Mouse (Mus musculus) hindbrain, postnatal 0 days (tissue): ENCODE data around the gene Pde9a. TPM values are rescaled to one million over a fixed set of nuclear protein-coding genes. Genes with fewer than 3 reads are reported as not detected.

Source experiments
- ATAC-seq: fragments of 200-750 bp; cut with Nextera tagmentation; 2 replicates; pipeline ENCODE4 v1.8.0; 2017; ENCODE audit warnings: mild to moderate bottlenecking, moderate TSS enrichment, moderate library complexity
- DNase-seq: peaks from one replicate; pipeline ENCODE4 v3.0.0-alpha.2; 2015; ENCODE audit warnings: low spot score
- H3K27ac ChIP-seq: fragments of 300-500 bp; sonication (generic); 2 replicates; pipeline ENCODE4 v1.5.1; 2014; ENCODE audit warnings: mild to moderate bottlenecking
- H3K27me3 ChIP-seq: fragments of 300-500 bp; sonication (generic); 2 replicates; pipeline ENCODE4 v1.6.1; 2014; ENCODE audit warnings: low read length, mixed read lengths; ENCODE audit not compliant: insufficient read depth
- H3K36me3 ChIP-seq: fragments of 300-500 bp; sonication (generic); 2 replicates; pipeline ENCODE4 v1.6.1; 2014; ENCODE audit warnings: low read length, mixed read lengths; ENCODE audit not compliant: insufficient read depth
- H3K4me1 ChIP-seq: fragments of 300-500 bp; sonication (generic); 2 replicates; pipeline ENCODE4 v1.6.1; 2014; ENCODE audit warnings: antibody characterized with exemption, low read length, mixed read lengths; ENCODE audit not compliant: insufficient read depth
- H3K4me2 ChIP-seq: fragments of 300-500 bp; sonication (generic); 2 replicates; pipeline ENCODE4 v1.6.1; 2014; ENCODE audit warnings: low read depth, mild to moderate bottlenecking, low read length, moderate library complexity, mixed read lengths
- H3K4me3 ChIP-seq: fragments of 300-500 bp; sonication (generic); 2 replicates; pipeline ENCODE4 v1.5.1; 2014; ENCODE audit warnings: low read length
- H3K9ac ChIP-seq: fragments of 300-500 bp; sonication (generic); replicated peaks from 2 replicates; pipeline ENCODE4 v1.6.1; 2014; ENCODE audit warnings: mild to moderate bottlenecking, low read length, moderate library complexity, mixed read lengths
- H3K9me3 ChIP-seq: fragments of 300-500 bp; sonication (generic); 2 replicates; pipeline ENCODE4 v1.6.1; 2016; ENCODE audit warnings: low read length, mixed read lengths
- CTCF ChIP-seq: IDR thresholded peaks from 2 replicates; pipeline ENCODE4 v1.5.1; 2016; ENCODE audit warnings: antibody characterized with exemption, control low read depth, low read depth
- WGBS: fragments of 180-500 bp; shearing (Covaris S2); extraction: QIAGEN DNeasy Blood & Tissue Kit; methylation state at CpG from one replicate; pipeline ENCODE4 v1.1.7; 2014; 5-methylcytosine and 5-hydroxymethylcytosine counted together
- polyA plus RNA-seq: library from polyadenylated mRNA; unstranded; fragments of >200 nt; fragmentation: Nextera tagmentation; extraction: Ambion mirVana; gene quantifications from 2 replicates; pipeline ENCODE4 v1.2.1, GENCODE M21; 2015
- total RNA-seq: library from RNA; depleted of rRNA; stranded (reverse); fragments of >200 nt; gene quantifications from 2 replicates; pipeline ENCODE4 v1.2.3, GENCODE M21; 2014

The Pde9a gene
- total and polyA plus RNA-seq, 2 experiments from 2014 or later = 35.2 to 39.8 TPM

GRCm38 (mm10) chr17:31434825-31435325 is 48.9 kb downstream of the Pde9a start:
- DNase-seq = no peak
- H3K27ac ChIP-seq = peak overlapping the region; percentile 60; the same call in 1 of the 2 replicates
- no peaks in the 10 kb centered on the region; the same call in 1 of the 2 replicates for H3K36me3 ChIP-seq
- H3K9me3 ChIP-seq = no peaks in the 10 kb centered on the region
- H3K4me2 ChIP-seq = peak overlapping the region; percentile 6; the same call in 1 of the 2 replicates
- 12% methylated on average over 8 of the region's 8 CpGs for WGBS
- ATAC-seq = no peak
- TF ChIP-seq CTCF = no peak
- H3K27me3 ChIP-seq = no peaks in the 10 kb centered on the region
- H3K4me3 ChIP-seq = no peak overlapping the region
- no peak overlapping the region for H3K9ac ChIP-seq
- peaks cover 18% of the 10 kb centered on the region for H3K4me1 ChIP-seq

- 28% methylated on average over 13 of the region's 13 CpGs for whole genome bisulfite sequencing
Observed at GRCm38 (mm10) chr17:31435934-31436813, 50.2 kb downstream of the Pde9a start.

GRCm38 (mm10) chr17:31436814-31437406 is 50.9 kb downstream of the Pde9a start:
- no peak for ATAC-seq
- Histone ChIP-seq H3K9ac (no peak overlapping the region), H3K36me3 (no peaks in the 10 kb centered on the region), H3K4me1 (peaks cover 18% of the 10 kb centered on the region), H3K4me2 (no peak overlapping the region), H3K27me3 (no peaks in the 10 kb centered on the region), H3K9me3 (no peaks in the 10 kb centered on the region), H3K27ac (no peak overlapping the region), H3K4me3 (no peak overlapping the region)
- TF ChIP-seq CTCF = no peak
- DNase-seq = no peak
- 95% methylated on average over 3 of the region's 5 CpGs for WGBS

More at GRCm38 (mm10) chr17:31435934-31436813, 50.2 kb downstream of the Pde9a start:
- ATAC-seq = no peak
- Histone ChIP-seq H3K27me3 (no peaks in the 10 kb centered on the region), H3K9me3 (no peaks in the 10 kb centered on the region), H3K36me3 (no peaks in the 10 kb centered on the region), H3K27ac (no peak overlapping the region), H3K4me2 (no peak overlapping the region), H3K9ac (no peak overlapping the region), H3K4me1 (peaks cover 18% of the 10 kb centered on the region), H3K4me3 (no peak overlapping the region)
- no peak for DNase-seq
- TF ChIP-seq CTCF = peak; percentile 56

GRCm38 (mm10) chr17:31437482-31437881 is 51.5 kb downstream of the Pde9a start:
- no peak for ATAC-seq
- WGBS = 94% methylated on average over 9 of the region's 9 CpGs
- H3K4me2 ChIP-seq = no peak overlapping the region

GRCm38 (mm10) chr17:31439978-31440377 is 54.0 kb downstream of the Pde9a start:
- no peak overlapping the region for H3K9ac ChIP-seq
- no peak for ATAC-seq
- 88% methylated on average over 4 of the region's 4 CpGs for WGBS
- peaks cover under 1% of the 10 kb centered on the region; the same call in 1 of the 2 replicates for H3K4me1 ChIP-seq
- no peaks in the 10 kb centered on the region for H3K36me3 ChIP-seq
- no peak overlapping the region for H3K4me2 ChIP-seq
- H3K27ac ChIP-seq = no peak overlapping the region
- no peaks in the 10 kb centered on the region for H3K9me3 ChIP-seq
- TF ChIP-seq CTCF = no peak
- H3K27me3 ChIP-seq = no peaks in the 10 kb centered on the region
- DNase-seq = no peak
- no peak overlapping the region for H3K4me3 ChIP-seq

More at GRCm38 (mm10) chr17:31437482-31437881, 51.5 kb downstream of the Pde9a start:
- no peak for TF ChIP-seq CTCF
- Histone ChIP-seq H3K36me3 (no peaks in the 10 kb centered on the region), H3K9ac (no peak overlapping the region), H3K27ac (no peak overlapping the region), H3K4me3 (no peak overlapping the region), H3K27me3 (no peaks in the 10 kb centered on the region), H3K9me3 (no peaks in the 10 kb centered on the region), H3K4me1 (peaks cover 18% of the 10 kb centered on the region)
- no peak for DNase-seq

- Histone ChIP-seq H3K4me2 (no peak overlapping the region), H3K4me3 (no peak overlapping the region), H3K36me3 (peaks cover 7% of the 10 kb centered on the region), H3K9ac (no peak overlapping the region), H3K4me1 (no peaks in the 10 kb centered on the region), H3K9me3 (no peaks in the 10 kb centered on the region), H3K27ac (no peak overlapping the region), H3K27me3 (no peaks in the 10 kb centered on the region)
- no peak for ATAC-seq
- 92% methylated on average over 8 of the region's 8 CpGs for WGBS
- DNase-seq = no peak
- no peak for TF ChIP-seq CTCF
Observed at GRCm38 (mm10) chr17:31442513-31442912, 56.5 kb downstream of the Pde9a start.
